Mouse (Mus musculus): Measurements from ENCODE around the gene Cox6a2. TPM values are rescaled to one million over a fixed set of nuclear protein-coding genes. Genes with fewer than 3 reads are reported as not detected.

The Cox6a2 gene
- polyA plus RNA-seq, 1 experiment from 2014 or later, result 1,008 TPM

DNA sequence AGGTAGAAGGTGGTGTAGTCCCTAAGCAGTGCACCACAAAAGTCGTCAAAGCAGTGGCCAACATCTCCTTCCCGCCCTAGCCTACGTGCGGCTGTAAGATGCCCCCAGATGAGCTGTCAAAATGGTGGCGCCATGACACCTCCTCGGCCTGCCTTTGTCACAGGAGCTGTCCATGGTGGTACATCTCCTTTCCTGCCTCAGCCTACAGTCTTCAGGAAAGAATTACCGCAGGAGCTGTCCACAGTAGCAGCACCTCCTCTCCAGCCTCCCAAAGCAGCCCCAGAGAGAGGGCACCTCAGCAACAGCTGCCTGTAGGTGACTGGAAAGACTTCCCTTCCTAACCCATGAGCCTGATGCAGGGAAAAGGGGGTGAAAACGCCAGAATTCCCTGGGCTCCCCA, 25.6 kb upstream of the Cox6a2 start:
- Histone ChIP-seq H3K9ac (ENCODE audit: low read length) (no peak overlapping the region), H3K9me3 (ENCODE audit: control insufficient read depth, low read length) (0 out of 2 replicates have a peak, but pooled peaks cover 2% of the 10 kb centered on the region), H3K4me1 (ENCODE audit: control insufficient read depth in 2 of 2, insufficient read depth in 2 of 2, low read length in 2 of 2) (peaks cover 2% of the 10 kb centered on the region in 2 experiments; a peak in 2 of 4 replicates), H3K27ac (replicated peaks in 1 of 2; ENCODE audit: control insufficient read depth in 1 of 2, insufficient read depth in 1 of 2, low read depth in 2 of 2, low read length in 2 of 2) (no peak overlapping the region), H3K36me3 (ENCODE audit: control insufficient read depth, insufficient read depth, low read length) (peaks cover 16% of the 10 kb centered on the region), H3K4me2 (ENCODE audit: low read length) (no peak overlapping the region), H3K27me3 (ENCODE audit: control insufficient read depth, insufficient read depth, low read length) (no peaks in the 10 kb centered on the region), H3K4me3 (ENCODE audit: control insufficient read depth in 1 of 2, insufficient read depth in 1 of 2, low read depth in 1 of 2, low read length in 2 of 2) (no peak overlapping the region)
- 37% methylated on average over 8 of the region's 8 CpGs for WGBS
- no peak for ATAC-seq (ENCODE audit: insufficient number of reproducible peaks, insufficient read depth, low FRiP score, low read depth)

DNA sequence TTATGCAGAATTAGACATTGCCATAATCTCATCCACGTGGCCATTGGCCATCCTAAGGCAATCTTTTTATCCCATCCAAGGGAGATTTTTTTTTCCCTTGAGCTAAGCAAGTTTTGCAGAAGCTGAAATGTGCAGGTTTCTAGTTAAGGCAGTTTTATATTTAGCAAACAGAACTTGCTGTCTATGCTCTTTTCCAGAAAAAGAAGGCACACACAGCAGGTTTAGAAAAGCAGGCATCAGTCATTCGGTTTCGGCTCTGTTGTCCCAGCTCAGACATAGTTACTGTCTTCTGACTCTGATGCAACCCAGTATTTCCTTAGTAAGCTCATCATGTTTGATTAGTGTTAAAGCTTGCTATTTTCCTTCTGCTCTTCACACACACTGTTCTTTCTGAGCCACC, 14.7 kb upstream of the Cox6a2 start:
- no peak for ATAC-seq (ENCODE audit: insufficient number of reproducible peaks, insufficient read depth, low FRiP score, low read depth)
- no peak overlapping the region for H3K4me3 ChIP-seq (ENCODE audit: control insufficient read depth in 1 of 2, insufficient read depth in 1 of 2, low read depth in 1 of 2, low read length in 2 of 2)
- no peak overlapping the region for H3K4me2 ChIP-seq (ENCODE audit: low read length)
- WGBS, result 90% methylated on average over 3 of the region's 3 CpGs
- H3K4me1 ChIP-seq (ENCODE audit: control insufficient read depth in 2 of 2, insufficient read depth in 2 of 2, low read length in 2 of 2), result no peaks in the 10 kb centered on the region
- H3K27ac ChIP-seq (replicated peaks in 1 of 2; ENCODE audit: control insufficient read depth in 1 of 2, insufficient read depth in 1 of 2, low read depth in 2 of 2, low read length in 2 of 2), result no peak overlapping the region
- no peaks in the 10 kb centered on the region for H3K27me3 ChIP-seq (ENCODE audit: control insufficient read depth, insufficient read depth, low read length)
- no peak overlapping the region for H3K9ac ChIP-seq (ENCODE audit: low read length)
- H3K9me3 ChIP-seq (ENCODE audit: control insufficient read depth, low read length), result no peaks in the 10 kb centered on the region
- no peaks in the 10 kb centered on the region for H3K36me3 ChIP-seq (ENCODE audit: control insufficient read depth, insufficient read depth, low read length)

DNA sequence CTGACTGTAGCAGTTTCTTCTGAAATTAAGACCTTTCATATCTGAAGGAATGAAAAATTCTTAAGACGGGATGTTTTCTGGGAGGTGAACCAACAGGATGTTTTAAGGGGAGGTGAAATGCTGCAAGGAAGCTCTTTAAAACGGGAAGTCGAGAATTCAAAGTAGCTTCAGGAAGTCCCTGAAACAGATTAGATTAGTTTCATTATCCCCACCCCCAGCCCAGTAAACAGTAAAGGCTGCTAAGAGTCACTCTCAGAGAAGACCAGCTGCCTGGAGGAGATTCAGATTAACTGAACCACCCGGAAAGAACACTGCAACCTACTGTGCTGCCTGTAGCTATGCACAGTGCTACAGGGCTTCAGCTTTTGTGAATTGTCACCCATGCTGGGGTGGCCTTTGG, 13.8 kb upstream of the Cox6a2 start:
- 56% methylated on average over 4 of the region's 4 CpGs for WGBS
- no peak for ATAC-seq (ENCODE audit: insufficient number of reproducible peaks, insufficient read depth, low FRiP score, low read depth)
- Histone ChIP-seq H3K4me1 (ENCODE audit: control insufficient read depth in 2 of 2, insufficient read depth in 2 of 2, low read length in 2 of 2) (no peaks in the 10 kb centered on the region), H3K36me3 (ENCODE audit: control insufficient read depth, insufficient read depth, low read length) (no peaks in the 10 kb centered on the region), H3K4me2 (ENCODE audit: low read length) (no peak overlapping the region), H3K9me3 (ENCODE audit: control insufficient read depth, low read length) (no peaks in the 10 kb centered on the region), H3K27ac (replicated peaks in 1 of 2; ENCODE audit: control insufficient read depth in 1 of 2, insufficient read depth in 1 of 2, low read depth in 2 of 2, low read length in 2 of 2) (no peak overlapping the region), H3K27me3 (ENCODE audit: control insufficient read depth, insufficient read depth, low read length) (no peaks in the 10 kb centered on the region), H3K4me3 (ENCODE audit: control insufficient read depth in 1 of 2, insufficient read depth in 1 of 2, low read depth in 1 of 2, low read length in 2 of 2) (no peak overlapping the region), H3K9ac (ENCODE audit: low read length) (no peak overlapping the region)

DNA sequence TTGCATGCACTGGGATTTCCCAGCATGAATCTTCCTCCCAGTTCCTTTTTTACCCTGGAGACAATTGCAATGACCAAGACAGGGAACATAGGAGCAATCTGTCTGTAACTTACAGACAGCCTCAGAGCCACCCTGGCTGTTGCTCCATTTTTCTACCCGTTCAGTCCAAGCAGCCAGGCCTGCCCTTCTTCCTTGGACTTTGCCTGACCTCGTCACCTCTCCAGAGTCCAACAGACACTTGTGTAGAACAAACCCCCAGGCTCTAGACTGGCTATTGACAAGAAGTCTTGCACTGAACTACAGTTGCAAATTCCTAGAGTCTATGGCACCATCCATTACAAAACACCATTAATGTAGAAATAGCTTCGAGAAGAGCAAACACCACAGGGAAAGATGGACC, 3.6 kb upstream of the Cox6a2 start:
- no peak overlapping the region for H3K27ac ChIP-seq (replicated peaks in 1 of 2; ENCODE audit: control insufficient read depth in 1 of 2, insufficient read depth in 1 of 2, low read depth in 2 of 2, low read length in 2 of 2)
- H3K9ac ChIP-seq (ENCODE audit: low read length), result no peak overlapping the region
- no peaks in the 10 kb centered on the region for H3K9me3 ChIP-seq (ENCODE audit: control insufficient read depth, low read length)
- no peaks in the 10 kb centered on the region for H3K27me3 ChIP-seq (ENCODE audit: control insufficient read depth, insufficient read depth, low read length)
- H3K4me1 ChIP-seq (ENCODE audit: control insufficient read depth in 2 of 2, insufficient read depth in 2 of 2, low read length in 2 of 2), result peaks cover 3 to 4% of the 10 kb centered on the region in 2 experiments; a peak in 2 of 4 replicates
- 56% methylated on average over 3 of the region's 3 CpGs for WGBS
- ATAC-seq (ENCODE audit: insufficient number of reproducible peaks, insufficient read depth, low FRiP score, low read depth), result no peak
- H3K4me2 ChIP-seq (ENCODE audit: low read length), result no peak overlapping the region
- no peaks in the 10 kb centered on the region for H3K36me3 ChIP-seq (ENCODE audit: control insufficient read depth, insufficient read depth, low read length)
- H3K4me3 ChIP-seq (ENCODE audit: control insufficient read depth in 1 of 2, insufficient read depth in 1 of 2, low read depth in 1 of 2, low read length in 2 of 2), result no peak overlapping the region

DNA sequence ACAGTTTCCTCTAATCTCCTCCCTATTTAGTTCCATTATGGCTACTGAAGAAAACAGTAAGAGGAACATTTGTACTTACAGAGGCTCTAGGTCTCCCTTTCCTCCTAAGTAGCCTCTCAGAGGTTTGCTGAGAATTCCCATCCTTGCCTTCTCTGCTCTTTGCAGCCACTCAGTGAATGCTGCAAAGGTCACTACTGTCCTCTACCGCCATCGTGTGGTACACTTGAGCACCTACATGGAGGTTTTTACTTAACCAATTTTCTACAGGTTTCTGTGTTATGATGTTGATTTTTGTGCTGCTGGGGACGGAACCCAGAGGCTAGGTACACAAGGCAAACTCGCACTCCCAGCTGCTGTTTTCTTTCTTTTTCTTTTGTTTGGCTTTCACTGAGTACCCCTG, 2.0 kb upstream of the Cox6a2 start:
- Histone ChIP-seq H3K4me3 (ENCODE audit: control insufficient read depth in 1 of 2, insufficient read depth in 1 of 2, low read depth in 1 of 2, low read length in 2 of 2) (no peak overlapping the region), H3K4me2 (ENCODE audit: low read length) (no peak overlapping the region), H3K27me3 (ENCODE audit: control insufficient read depth, insufficient read depth, low read length) (no peaks in the 10 kb centered on the region), H3K27ac (replicated peaks in 1 of 2; ENCODE audit: control insufficient read depth in 1 of 2, insufficient read depth in 1 of 2, low read depth in 2 of 2, low read length in 2 of 2) (no peak overlapping the region), H3K9me3 (ENCODE audit: control insufficient read depth, low read length) (no peaks in the 10 kb centered on the region), H3K4me1 (ENCODE audit: control insufficient read depth in 2 of 2, insufficient read depth in 2 of 2, low read length in 2 of 2) (peaks cover 3 to 7% of the 10 kb centered on the region in 2 experiments; a peak in 3 of 4 replicates), H3K36me3 (ENCODE audit: control insufficient read depth, insufficient read depth, low read length) (peaks cover 5% of the 10 kb centered on the region; the same call in 1 of the 2 replicates), H3K9ac (ENCODE audit: low read length) (no peak overlapping the region)
- no peak for ATAC-seq (ENCODE audit: insufficient number of reproducible peaks, insufficient read depth, low FRiP score, low read depth)
- 5% methylated on average over 4 of the region's 4 CpGs for WGBS

DNA sequence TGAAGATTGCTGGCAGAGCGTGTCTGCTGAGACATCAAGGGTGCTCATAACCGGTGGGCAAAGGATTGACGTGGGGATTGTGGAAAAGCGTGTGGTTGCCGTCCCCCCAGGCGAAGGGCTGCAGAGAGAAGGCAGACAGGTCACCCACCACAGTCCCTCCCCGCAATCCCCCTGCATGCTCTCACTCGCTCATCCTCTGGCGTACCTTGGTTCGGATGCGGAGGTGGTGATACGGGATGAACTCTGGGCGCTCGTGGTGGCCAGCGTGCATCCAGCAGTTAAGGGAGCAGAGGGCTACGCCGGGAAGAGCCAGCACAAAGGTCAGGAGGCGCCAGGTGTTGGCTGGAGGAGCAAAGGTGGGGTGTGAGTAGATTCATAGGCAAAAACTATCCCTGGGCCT, 492 bp downstream of the Cox6a2 start:
- peak overlapping the region; percentile 71 to 92 for H3K27ac ChIP-seq (replicated peaks in 1 of 2; ENCODE audit: control insufficient read depth in 1 of 2, insufficient read depth in 1 of 2, low read depth in 2 of 2, low read length in 2 of 2)
- H3K36me3 ChIP-seq (ENCODE audit: control insufficient read depth, insufficient read depth, low read length), result peaks cover 5% of the 10 kb centered on the region; the same call in 1 of the 2 replicates
- H3K4me1 ChIP-seq (ENCODE audit: control insufficient read depth in 2 of 2, insufficient read depth in 2 of 2, low read length in 2 of 2), result peaks cover 3 to 7% of the 10 kb centered on the region in 2 experiments; a peak in 3 of 4 replicates
- peak overlapping the region; percentile 48 to 57 for H3K4me3 ChIP-seq (ENCODE audit: control insufficient read depth in 1 of 2, insufficient read depth in 1 of 2, low read depth in 1 of 2, low read length in 2 of 2)
- ATAC-seq (ENCODE audit: insufficient number of reproducible peaks, insufficient read depth, low FRiP score, low read depth), result 0 out of 2 replicates have a peak, but pooled peaks have one; percentile 23
- 45% methylated on average over 18 of the region's 18 CpGs for WGBS
- peak overlapping the region; percentile 64 for H3K4me2 ChIP-seq (ENCODE audit: low read length)
- peak overlapping the region; percentile 83 for H3K9ac ChIP-seq (ENCODE audit: low read length)
- no peaks in the 10 kb centered on the region for H3K9me3 ChIP-seq (ENCODE audit: control insufficient read depth, low read length)
- H3K27me3 ChIP-seq (ENCODE audit: control insufficient read depth, insufficient read depth, low read length), result no peaks in the 10 kb centered on the region

DNA sequence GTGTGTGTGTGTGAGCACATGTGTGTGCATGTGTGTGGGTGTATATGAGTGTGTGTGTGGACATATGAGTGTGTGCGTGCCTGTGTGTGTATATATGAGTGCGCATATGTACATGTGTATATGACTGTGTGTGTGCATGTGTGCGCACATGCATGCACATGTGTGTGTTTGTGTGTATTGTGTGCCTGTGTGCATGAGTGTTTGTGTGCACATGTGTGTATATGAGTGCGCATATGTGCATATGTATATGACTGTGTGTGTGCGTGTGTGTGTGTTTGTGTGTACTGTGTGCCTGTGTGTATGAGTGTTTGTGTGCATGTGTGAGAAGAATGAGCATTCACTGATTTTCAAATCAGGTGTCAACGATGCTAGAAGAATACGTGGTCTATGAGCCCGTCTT, 2.0 kb downstream of the Cox6a2 start:
- Histone ChIP-seq H3K27ac (replicated peaks in 1 of 2; ENCODE audit: control insufficient read depth in 1 of 2, insufficient read depth in 1 of 2, low read depth in 2 of 2, low read length in 2 of 2) (no peak overlapping the region), H3K4me3 (ENCODE audit: control insufficient read depth in 1 of 2, insufficient read depth in 1 of 2, low read depth in 1 of 2, low read length in 2 of 2) (no peak overlapping the region), H3K27me3 (ENCODE audit: control insufficient read depth, insufficient read depth, low read length) (no peaks in the 10 kb centered on the region), H3K9me3 (ENCODE audit: control insufficient read depth, low read length) (no peaks in the 10 kb centered on the region), H3K9ac (ENCODE audit: low read length) (no peak overlapping the region), H3K4me2 (ENCODE audit: low read length) (no peak overlapping the region), H3K4me1 (ENCODE audit: control insufficient read depth in 2 of 2, insufficient read depth in 2 of 2, low read length in 2 of 2) (peaks cover 3 to 7% of the 10 kb centered on the region in 2 experiments; a peak in 3 of 4 replicates), H3K36me3 (ENCODE audit: control insufficient read depth, insufficient read depth, low read length) (peaks cover 5% of the 10 kb centered on the region; the same call in 1 of the 2 replicates)
- 93% methylated on average over 8 of the region's 8 CpGs for WGBS
- ATAC-seq (ENCODE audit: insufficient number of reproducible peaks, insufficient read depth, low FRiP score, low read depth), result no peak

DNA sequence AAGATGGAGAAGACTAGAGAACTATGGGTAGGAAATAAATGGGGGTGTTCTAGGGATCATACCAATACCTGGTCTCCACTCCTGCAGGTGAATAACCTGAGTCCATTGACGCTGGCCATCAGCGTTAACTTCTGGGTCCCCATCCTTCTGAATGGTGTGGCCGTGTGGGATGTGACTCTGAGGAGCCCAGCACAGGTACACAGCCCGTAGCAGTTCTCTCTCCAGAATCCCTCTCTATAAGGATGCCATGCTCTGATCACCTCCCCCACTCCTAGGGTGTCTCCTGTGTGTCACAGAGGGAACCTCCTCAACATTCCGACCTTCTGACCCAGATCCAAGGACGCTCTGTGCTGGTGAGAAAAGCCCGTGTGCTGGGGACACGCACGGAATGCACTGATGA, 3.1 kb downstream of the Cox6a2 start:
- peaks cover 3 to 7% of the 10 kb centered on the region in 2 experiments; a peak in 3 of 4 replicates for H3K4me1 ChIP-seq (ENCODE audit: control insufficient read depth in 2 of 2, insufficient read depth in 2 of 2, low read length in 2 of 2)
- H3K27me3 ChIP-seq (ENCODE audit: control insufficient read depth, insufficient read depth, low read length), result no peaks in the 10 kb centered on the region
- WGBS, result 64% methylated on average over 9 of the region's 9 CpGs
- H3K4me3 ChIP-seq (ENCODE audit: control insufficient read depth in 1 of 2, insufficient read depth in 1 of 2, low read depth in 1 of 2, low read length in 2 of 2), result no peak overlapping the region
- H3K9me3 ChIP-seq (ENCODE audit: control insufficient read depth, low read length), result no peaks in the 10 kb centered on the region
- no peak overlapping the region for H3K27ac ChIP-seq (replicated peaks in 1 of 2; ENCODE audit: control insufficient read depth in 1 of 2, insufficient read depth in 1 of 2, low read depth in 2 of 2, low read length in 2 of 2)
- H3K36me3 ChIP-seq (ENCODE audit: control insufficient read depth, insufficient read depth, low read length), result peaks cover 5% of the 10 kb centered on the region; the same call in 1 of the 2 replicates
- H3K9ac ChIP-seq (ENCODE audit: low read length), result no peak overlapping the region
- ATAC-seq (ENCODE audit: insufficient number of reproducible peaks, insufficient read depth, low FRiP score, low read depth), result no peak
- no peak overlapping the region for H3K4me2 ChIP-seq (ENCODE audit: low read length)
